In the genomic region with DNA sequence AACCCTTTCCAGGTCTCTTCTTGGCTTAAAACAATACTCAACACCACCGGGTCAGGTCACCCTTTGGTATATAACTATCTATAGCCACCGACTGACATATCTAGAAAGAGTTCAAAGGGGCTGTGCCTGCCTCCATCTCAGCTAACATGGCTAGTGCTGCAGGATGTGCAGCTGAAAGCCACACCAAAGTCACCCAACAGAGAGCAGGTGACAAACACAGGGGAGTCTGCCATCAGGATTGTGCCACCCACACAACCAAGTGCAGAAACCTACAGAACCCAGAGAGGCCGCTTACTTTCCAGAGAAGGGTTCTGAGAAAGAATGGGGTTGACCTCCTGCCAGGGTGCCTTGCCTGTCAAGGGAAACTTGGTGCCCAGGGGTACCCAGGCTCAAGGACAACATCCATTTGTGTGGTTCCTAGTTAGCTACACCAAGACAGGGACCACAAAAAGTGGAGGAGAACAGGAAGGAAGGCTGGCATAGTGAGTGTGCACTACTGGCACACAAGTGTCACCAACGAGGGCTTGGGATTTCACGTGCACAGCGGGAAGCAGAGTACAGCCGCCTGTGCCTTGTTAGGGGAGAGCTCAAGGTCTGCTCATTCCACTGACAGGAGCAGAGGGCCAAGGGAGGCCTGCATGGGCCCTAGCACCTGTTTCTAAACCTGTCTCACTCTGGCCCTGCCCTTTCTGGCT, we compare ENCODE assay signal across 14 mouse cellular contexts. TPM values are rescaled to one million over a fixed set of nuclear protein-coding genes. Genes with fewer than 3 reads are reported as not detected.
DNase-seq lines count a peak whose midpoint lies in the region; ATAC-seq and TF ChIP-seq lines count a peak whose summit lies in the region.
"Had no signal": no experiment of that assay in that cellular context is flagged by ENCODE, and none has a peak within 500 bp of the region (broad histone marks: within the 10 kb centered on the region; RNA-seq: fewer than 3 reads in every experiment).

No protein-coding gene starts in this region.

- H3K9me3 ChIP-seq in heart, embryonic 11.5 days (replicated peaks; ENCODE audit: control insufficient read depth, low read length), result no peaks in the 10 kb centered on the region
- no peaks in the 10 kb centered on the region for H3K9me3 ChIP-seq in liver, embryonic 13.5 days (replicated peaks)
- H3K9me3 ChIP-seq: neural tube, embryonic 12.5 days had no signal

- no peaks in the 10 kb centered on the region for H3K27me3 ChIP-seq in heart, adult 2 months (ENCODE audit: control insufficient read depth, insufficient read depth, low read length)
- H3K27me3 ChIP-seq in heart, embryonic 11.5 days (ENCODE audit: control insufficient read depth, insufficient read depth, low read length), result 0 out of 2 replicates have a peak, but pooled peaks cover 2% of the 10 kb centered on the region
- H3K27me3 ChIP-seq in liver, embryonic 13.5 days, result no peaks in the 10 kb centered on the region
- H3K27me3 ChIP-seq: neural tube, embryonic 12.5 days had no signal

- WGBS in heart, adult 2 months, result 80% methylated on average over 7 of the region's 7 CpGs
- 84% methylated on average over 7 of the region's 7 CpGs for WGBS in heart, embryonic 11.5 days (ENCODE audit: insufficient replicate concordance)
- WGBS in liver, embryonic 13.5 days (ENCODE audit: insufficient replicate concordance), result 59% methylated on average over 7 of the region's 7 CpGs

- ATAC-seq in heart, embryonic 11.5 days (replicated peaks; ENCODE audit: insufficient number of reproducible peaks, low FRiP score, low TSS enrichment), result no peak
- peak; percentile 17 for ATAC-seq in liver, embryonic 13.5 days (ENCODE audit: low read depth)
- ATAC-seq: hindbrain, embryonic 16.5 days had no signal

- TF ChIP-seq CTCF in heart, adult 2 months (IDR thresholded peaks at IDR 0.05), result no peak

- 0 out of 2 replicates have a peak, but pooled peaks cover 3% of the 10 kb centered on the region for H3K79me2 ChIP-seq in heart, adult 2 months (replicated peaks; ENCODE audit: control insufficient read depth, insufficient read depth, low read length)

- intact Hi-C loops in heart, adult 2 months (cut with DNase I), result loop anchor here (5.0 kb wide), 2 partner anchors 34 to 36 kb away; no protein-coding TSS in a partner anchor
- intact Hi-C loops in left cerebral cortex, postnatal 14 days (cut with DNase I), result no loop called here

- no peak for TF ChIP-seq EP300 in heart, adult 2 months (IDR thresholded peaks at IDR 0.05; ENCODE audit: insufficient read depth, low read depth, low read length)

- TF ChIP-seq POLR2A in heart, adult 2 months (IDR thresholded peaks at IDR 0.05; ENCODE audit: insufficient read depth, low read depth, low read length), result no peak

- peaks cover 10% of the 10 kb centered on the region for H3K36me3 ChIP-seq in heart, adult 2 months (ENCODE audit: control insufficient read depth, insufficient read depth, low read length)
- H3K36me3 ChIP-seq in heart, embryonic 11.5 days (ENCODE audit: control insufficient read depth, insufficient read depth, low read length), result 0 out of 2 replicates have a peak, but pooled peaks cover 5% of the 10 kb centered on the region
- H3K36me3 ChIP-seq in liver, embryonic 13.5 days, result peaks cover 68% of the 10 kb centered on the region

- no peak overlapping the region for H3K4me2 ChIP-seq in heart, embryonic 11.5 days
- H3K4me2 ChIP-seq in liver, embryonic 13.5 days, result peak overlapping the region; percentile 85
- H3K4me2 ChIP-seq: neural tube, embryonic 12.5 days had no signal

- H3K9ac ChIP-seq in heart, adult 2 months (ENCODE audit: low read depth, low read length), result no peak overlapping the region
- no peak overlapping the region for H3K9ac ChIP-seq in heart, embryonic 11.5 days (ENCODE audit: low read depth, low read length)
- peak overlapping the region; percentile 86 for H3K9ac ChIP-seq in liver, embryonic 13.5 days
- H3K9ac ChIP-seq: neural tube, embryonic 12.5 days had no signal

- peaks cover 38% of the 10 kb centered on the region for H3K4me1 ChIP-seq in heart, adult 2 months (ENCODE audit: control insufficient read depth, insufficient read depth, low read length)
- 0 out of 2 replicates have a peak, but pooled peaks cover 5% of the 10 kb centered on the region for H3K4me1 ChIP-seq in heart, embryonic 11.5 days (ENCODE audit: control insufficient read depth, insufficient read depth, low read length)
- peaks cover 91% of the 10 kb centered on the region for H3K4me1 ChIP-seq in liver, embryonic 13.5 days (replicated peaks)

- DNase-seq in heart, adult 2 months, result peak in 1 of 2 experiments; percentile 20
- peak; percentile 75 for DNase-seq in T-cell, adult 2 months (ENCODE audit: low spot score)
- no peak for DNase-seq in liver, embryonic 13.5 days
- DNase-seq in thymus, postnatal 10 days (ENCODE audit: low spot score in 2 of 2), result peak; percentile 49
- DNase-seq in heart, adult 11 months, result no peak
- DNase-seq in adrenal gland, adult 18-20 months (ENCODE audit: low spot score in 2 of 2), result no peak
- no peak for DNase-seq in left cerebral cortex, postnatal 14 days (ENCODE audit: low spot score in 2 of 2)
- DNase-seq: adrenal gland, adult 8-10 months; cerebellum, adult 11 months; kidney, postnatal 14 days; layer of hippocampus, postnatal 36 days had no signal

- no peak overlapping the region for H3K4me3 ChIP-seq in heart, adult 2 months
- H3K4me3 ChIP-seq in heart, embryonic 11.5 days (ENCODE audit: low read depth, low read length), result no peak overlapping the region
- H3K4me3 ChIP-seq in liver, embryonic 13.5 days (replicated peaks), result peak overlapping the region; percentile 76
- H3K4me3 ChIP-seq: neural tube, embryonic 12.5 days had no signal

- peak overlapping the region; percentile 36 for H3K27ac ChIP-seq in heart, adult 2 months
- H3K27ac ChIP-seq in heart, embryonic 11.5 days (ENCODE audit: low read depth, low read length), result no peak overlapping the region
- peak overlapping the region; percentile 99 for H3K27ac ChIP-seq in liver, embryonic 13.5 days
- H3K27ac ChIP-seq: neural tube, embryonic 12.5 days had no signal

RNA-seq across cellular contexts. Expression of gene Fam53b, which starts 40.5 kb away (rescaled TPM):
- total RNA-seq in heart, adult 2 months (2021), result 10 to 100 TPM; 22.0 to 26.9 TPM
- 22.5 and 25.7 TPM in 2 replicates for polyA plus RNA-seq in heart, adult 2 months (2012; rRNA removed)
- polyA plus RNA-seq in heart, embryonic 11.5 days (2014; fragmentation: Nextera tagmentation; extraction: Ambion mirVana), result 11.9 and 14.5 TPM in 2 replicates
- polyA plus RNA-seq in liver, embryonic 13.5 days (2015; fragmentation: Nextera tagmentation; extraction: Ambion mirVana), result 19.1 and 21.4 TPM in 2 replicates
- 10 to 100 TPM; 41.2 to 71.7 TPM for total RNA-seq in adrenal gland, adult 18-20 months (2021)
- 10 to 100 TPM; 24.8 to 27.8 TPM for total RNA-seq in left cerebral cortex, postnatal 14 days (2021)

Comparison
In these comparisons a context has a peak if more than half of its experiments do, and no peak if none do; other contexts are left out.
1. DNase-seq: peak in T-cell, adult 2 months (single experiment) and thymus, postnatal 10 days (2 of 2); none in liver, embryonic 13.5 days (single experiment), heart, adult 11 months (single experiment), adrenal gland, adult 18-20 months (0 of 2) and left cerebral cortex, postnatal 14 days (0 of 2).